Mouse (Mus musculus): Measurements from ENCODE around the gene Prm1.
A peak's percentile ranks its signal among the peaks of the same experiment; 100 is the strongest.

DNA sequence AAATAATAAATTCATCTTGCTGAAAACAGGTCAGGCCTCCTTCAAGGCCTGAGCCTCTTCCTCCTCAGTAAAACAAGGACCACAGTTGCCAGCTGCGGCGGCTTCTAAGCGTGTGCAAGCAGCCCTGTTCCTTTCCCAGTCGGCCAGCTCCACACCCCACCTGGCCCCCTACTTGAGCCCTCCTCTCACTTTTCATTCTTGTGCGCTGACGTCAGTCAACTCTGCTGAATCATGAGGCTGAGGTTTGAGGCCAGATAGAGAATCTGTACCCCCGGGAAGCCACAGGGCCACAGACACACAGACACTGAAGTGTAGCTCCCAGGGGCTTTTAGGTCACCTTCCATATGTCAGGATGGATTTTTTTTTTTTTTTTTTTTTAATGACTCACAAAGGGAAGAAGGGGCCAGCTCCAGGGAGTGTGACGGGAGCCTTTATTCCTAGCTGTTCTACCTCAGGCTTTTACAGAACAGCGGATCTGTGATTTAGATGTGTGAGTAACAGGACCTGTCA is 23.7 kb downstream of the Prm1 start:
- no peak for TF ChIP-seq ZC3H11A (IDR thresholded peaks at IDR 0.05; ENCODE audit: borderline replicate concordance, low read depth, low read length)
- no peak for TF ChIP-seq HCFC1 (IDR thresholded peaks at IDR 0.05; ENCODE audit: borderline replicate concordance, insufficient read depth, low read length)
- no peak for TF ChIP-seq MAFK (IDR thresholded peaks at IDR 0.05; ENCODE audit: insufficient read depth, low read depth, low read length)
- no peak for TF ChIP-seq CHD2 (IDR thresholded peaks at IDR 0.05; ENCODE audit: low read depth, low read length)
- 0 out of 2 replicates have a peak, but pooled peaks have one; percentile 33 for TF ChIP-seq ZNF384 (IDR thresholded peaks at IDR 0.05; ENCODE audit: low read depth, low read length)

Measured in ES-E14 (cell line).